Mouse (Mus musculus): ENCODE measurements around the gene Pdzd2.

DNA sequence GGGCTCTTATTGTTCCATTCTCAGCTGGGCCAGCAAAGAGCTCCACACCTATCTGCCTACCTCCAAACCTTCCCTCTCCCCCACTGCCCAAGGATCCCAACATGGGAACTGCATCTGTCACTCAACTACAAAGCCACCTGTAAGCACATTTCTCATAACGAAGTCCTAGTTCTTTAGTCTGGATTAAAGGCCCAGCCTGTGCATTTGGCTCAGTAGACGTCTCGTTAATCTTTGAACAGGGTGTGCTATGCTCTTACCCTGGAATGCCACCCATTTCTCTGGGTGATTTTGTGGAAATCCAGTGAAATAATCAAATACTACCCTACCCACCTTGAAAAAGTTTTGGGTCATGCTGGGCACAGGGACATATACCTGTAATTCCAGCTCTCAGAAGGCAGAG, 308.5 kb downstream of the Pdzd2 start:
- no peak for TF ChIP-seq CTCF (IDR thresholded peaks at IDR 0.05)
- TF ChIP-seq EP300 (IDR thresholded peaks at IDR 0.05) = no peak
